Mouse (Mus musculus) brain, embryonic 14.5 days (tissue): ENCODE results near the gene Hoxa5. TPM values are rescaled to one million over a fixed set of nuclear protein-coding genes. Genes with fewer than 3 reads are reported as not detected.
A peak's percentile ranks its signal among the peaks of the same experiment; 100 is the strongest.

Experiments used
- DNase-seq: peaks from one replicate; pipeline ENCODE4 v3.0.0-alpha.2; 2011; ENCODE audit warnings: low read depth
- CTCF ChIP-seq: fragments of 200-500 bp; IDR thresholded peaks from 2 replicates; pipeline ENCODE4 v1.5.1; 2012; ENCODE audit warnings: inconsistent platforms, mild to moderate bottlenecking, moderate library complexity, borderline replicate concordance; ENCODE audit not compliant: insufficient read depth, insufficient read length; ENCODE audit errors: extremely low read depth
- POLR2A ChIP-seq: fragments of 200-500 bp; IDR thresholded peaks from 2 replicates; pipeline ENCODE4 v1.6.1; 2012; ENCODE audit warnings: mild to moderate bottlenecking, inconsistent platforms, borderline replicate concordance; ENCODE audit not compliant: poor library complexity, insufficient read depth, insufficient read length, severe bottlenecking; ENCODE audit errors: extremely low read depth
- polyA plus RNA-seq: library from polyadenylated mRNA; depleted of rRNA; stranded (reverse); fragments of >200 nt; gene quantifications from 2 replicates; pipeline ENCODE4 v1.2.3, GENCODE M21; 2012

Gene Hoxa5
- polyA plus RNA-seq, 1 experiment = 47.1 TPM

- no peak for DNase-seq
- TF ChIP-seq POLR2A (no peak), CTCF (no peak)
Observed at GRCm38 (mm10) chr6:52207684-52207976, 3.2 kb upstream of the Hoxa5 start.

GRCm38 (mm10) chr6:52206882-52207683 lies 2.7 kb upstream of the Hoxa5 start:
- TF ChIP-seq POLR2A (no peak), CTCF (no peak)
- DNase-seq = no peak

GRCm38 (mm10) chr6:52205638-52206621 lies 1.5 kb upstream of the Hoxa5 start:
- DNase-seq = no peak

GRCm38 (mm10) chr6:52205221-52205620 lies 834 bp upstream of the Hoxa5 start:
- TF ChIP-seq CTCF = no peak
- no peak for TF ChIP-seq POLR2A
- no peak for DNase-seq

More at GRCm38 (mm10) chr6:52205638-52206621, 1.5 kb upstream of the Hoxa5 start:
- no peak for TF ChIP-seq CTCF
- no peak for TF ChIP-seq POLR2A

- no peak for DNase-seq
- TF ChIP-seq CTCF = no peak
- no peak for TF ChIP-seq POLR2A
Observed at GRCm38 (mm10) chr6:52203371-52204049, 877 bp downstream of the Hoxa5 start.

GRCm38 (mm10) chr6:52203121-52203370 lies 1.3 kb downstream of the Hoxa5 start:
- no peak for TF ChIP-seq POLR2A
- TF ChIP-seq CTCF = no peak
- DNase-seq = no peak

GRCm38 (mm10) chr6:52202362-52203120 lies 1.8 kb downstream of the Hoxa5 start:
- TF ChIP-seq CTCF (no peak), POLR2A (no peak)
- no peak for DNase-seq

GRCm38 (mm10) chr6:52201269-52201668 lies 3.1 kb downstream of the Hoxa5 start:
- DNase-seq = no peak

GRCm38 (mm10) chr6:52200751-52201250 lies 3.6 kb downstream of the Hoxa5 start:
- TF ChIP-seq POLR2A (no peak), CTCF (no peak)
- DNase-seq = no peak

More at GRCm38 (mm10) chr6:52201269-52201668, 3.1 kb downstream of the Hoxa5 start:
- no peak for TF ChIP-seq POLR2A
- no peak for TF ChIP-seq CTCF

- no peak for TF ChIP-seq CTCF
- TF ChIP-seq POLR2A = no peak
- DNase-seq = no peak
Observed at GRCm38 (mm10) chr6:52200073-52200750, 4.2 kb downstream of the Hoxa5 start.

GRCm38 (mm10) chr6:52197271-52197670 lies 7.1 kb downstream of the Hoxa5 start:
- TF ChIP-seq POLR2A (no peak), CTCF (peak; percentile 54; the same call in 1 of the 2 replicates)
- peak; percentile 77 for DNase-seq

GRCm38 (mm10) chr6:52196811-52197210 lies 7.6 kb downstream of the Hoxa5 start:
- no peak for TF ChIP-seq POLR2A
- TF ChIP-seq CTCF = no peak
- no peak for DNase-seq

GRCm38 (mm10) chr6:52194690-52195089 lies 9.7 kb downstream of the Hoxa5 start:
- TF ChIP-seq CTCF (no peak), POLR2A (no peak)
- DNase-seq = no peak
